Mouse (Mus musculus): Measurements from ENCODE around the gene Gtpbp3. TPM values are rescaled to one million over a fixed set of nuclear protein-coding genes. Genes with fewer than 3 reads are reported as not detected.

Gene Gtpbp3
- polyA plus RNA-seq, 1 experiment from 2014 or later, result 12.5 TPM

DNA sequence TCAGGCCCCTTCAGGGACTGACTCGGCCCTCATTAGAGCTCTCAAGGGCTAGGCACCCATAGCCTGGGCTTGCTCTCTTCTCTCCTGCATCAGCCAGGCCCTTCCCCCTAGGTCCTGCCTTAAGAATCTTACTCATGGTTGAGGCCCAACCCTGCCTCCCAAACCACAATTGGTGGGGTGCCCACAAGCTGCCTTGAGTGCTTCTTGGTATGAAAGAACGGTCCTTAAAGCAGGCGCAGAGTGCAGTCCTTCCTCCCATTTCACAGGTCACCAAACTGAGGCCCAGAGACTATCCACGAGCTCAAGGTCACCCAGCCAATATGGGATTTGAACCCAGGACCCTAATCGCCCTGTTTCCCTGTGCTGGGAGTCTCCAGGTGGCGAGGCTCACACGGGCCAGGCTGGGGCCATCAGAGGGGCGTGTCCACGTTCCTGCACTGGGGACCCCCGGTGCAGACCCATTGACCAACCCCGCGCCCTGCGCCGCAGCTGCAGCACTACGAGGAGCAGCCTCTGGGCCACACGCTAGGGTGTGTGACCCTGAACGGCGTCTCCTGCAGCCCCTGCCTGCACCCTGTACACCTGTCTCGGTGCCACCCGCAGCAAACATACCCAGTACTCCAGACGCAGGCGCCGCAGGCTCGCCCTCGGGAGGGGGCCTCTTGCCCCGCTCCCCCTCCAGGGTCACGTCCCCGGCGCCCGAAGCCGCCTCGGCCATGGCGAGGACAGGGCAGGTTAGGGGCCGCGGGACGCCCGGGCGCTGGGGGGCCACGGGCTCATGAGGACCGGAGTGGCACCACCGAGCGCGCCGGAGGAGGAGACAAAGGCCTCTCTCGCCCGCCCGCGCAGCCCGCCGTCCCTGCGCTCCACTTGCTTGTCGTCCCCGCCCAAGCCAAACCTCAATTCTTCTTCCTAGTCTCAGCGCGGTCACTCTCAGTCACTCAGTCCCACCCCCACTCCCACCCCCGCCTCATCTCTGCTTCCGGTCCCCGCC lies 2.5 kb upstream of the Gtpbp3 start, which contains the start of gene Ano8:
Ano8 (minus strand) TSS at position 822 of the 994 bp plus-strand sequence.
- Histone ChIP-seq H3K27me3 (ENCODE audit: control insufficient read depth, insufficient read depth, low read length) (peaks cover 3% of the 10 kb centered on the region; the same call in 1 of the 2 replicates), H3K9me3 (replicated peaks; ENCODE audit: control insufficient read depth, low read length) (no peaks in the 10 kb centered on the region), H3K36me3 (ENCODE audit: control insufficient read depth, insufficient read depth) (no peaks in the 10 kb centered on the region), H3K4me1 (ENCODE audit: control insufficient read depth, insufficient read depth, low read length) (peaks cover 15% of the 10 kb centered on the region), H3K4me3 (ENCODE audit: low read length) (peak within 1 kb of the TSS; percentile 85), H3K4me2 (ENCODE audit: low read depth, low read length) (peak within 1 kb of the TSS; percentile 94), H3K27ac (ENCODE audit: low read length) (peak within 1 kb of the TSS; percentile 69), H3K9ac (ENCODE audit: low read length) (peak within 1 kb of the TSS; percentile 92)
- ATAC-seq (replicated peaks; ENCODE audit: extremely low read depth, insufficient read depth, low FRiP score), result peak; percentile 67
- WGBS, result 6% methylated on average over 56 of the region's 58 CpGs

DNA sequence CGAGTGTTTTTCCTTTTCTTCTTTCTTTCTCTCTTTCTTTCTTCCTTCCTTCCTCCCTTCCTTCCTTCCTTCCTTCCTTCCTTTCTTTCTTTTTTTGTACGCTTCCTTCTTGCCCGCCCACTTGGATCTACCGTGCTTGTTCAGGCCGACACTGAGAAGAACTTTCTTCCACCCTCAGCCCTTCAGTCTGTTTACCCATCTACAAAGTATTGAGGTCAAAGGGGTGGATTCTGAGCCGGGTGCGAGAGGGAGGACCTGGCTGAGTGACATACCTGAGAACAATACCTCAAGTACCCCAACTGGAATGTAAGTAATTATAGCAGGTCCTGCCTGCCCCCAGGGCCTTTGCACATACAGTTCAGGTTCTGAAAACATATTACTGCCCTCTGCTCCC lies 1.8 kb upstream of the Gtpbp3 start:
- H3K27ac ChIP-seq (ENCODE audit: low read length), result peak overlapping the region; percentile 45

DNA sequence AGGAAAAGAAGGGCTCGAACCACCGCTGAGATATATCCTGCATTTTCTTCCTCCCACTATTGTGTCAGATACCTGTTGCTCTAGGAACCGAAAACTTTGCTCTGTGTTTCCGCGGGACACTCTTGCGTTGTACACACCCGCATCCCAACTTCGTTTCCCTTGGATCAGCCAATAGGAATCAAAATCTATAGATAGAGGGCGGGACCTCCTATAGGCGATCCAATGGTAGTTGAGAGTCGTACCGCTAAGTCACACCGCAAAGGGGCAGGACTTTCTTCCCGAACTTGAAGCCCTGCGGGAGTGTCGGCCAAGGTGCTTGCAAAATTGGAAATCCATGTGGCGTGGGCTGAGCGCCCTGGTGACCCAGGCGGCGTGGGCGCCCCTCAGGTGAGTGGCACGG lies 551 bp downstream of the Gtpbp3 start:
- H3K9me3 ChIP-seq (replicated peaks; ENCODE audit: control insufficient read depth, low read length), result no peaks in the 10 kb centered on the region
- H3K4me3 ChIP-seq (ENCODE audit: low read length), result peak overlapping the region; percentile 88
- H3K4me1 ChIP-seq (ENCODE audit: control insufficient read depth, insufficient read depth, low read length), result peaks cover 15% of the 10 kb centered on the region
- H3K9ac ChIP-seq (ENCODE audit: low read length), result peak overlapping the region; percentile 88
- ATAC-seq (replicated peaks; ENCODE audit: extremely low read depth, insufficient read depth, low FRiP score), result peak; percentile 79
- H3K36me3 ChIP-seq (ENCODE audit: control insufficient read depth, insufficient read depth), result peaks cover 8% of the 10 kb centered on the region; the same call in 1 of the 2 replicates
- no peaks in the 10 kb centered on the region for H3K27me3 ChIP-seq (ENCODE audit: control insufficient read depth, insufficient read depth, low read length)
- WGBS, result under 1% methylated on average over 22 of the region's 22 CpGs
- peak overlapping the region; percentile 99 for H3K4me2 ChIP-seq (ENCODE audit: low read depth, low read length)
- H3K27ac ChIP-seq (ENCODE audit: low read length), result peak overlapping the region; percentile 93

More for the DNA sequence above, 1.8 kb upstream of the Gtpbp3 start:
- H3K9ac ChIP-seq (ENCODE audit: low read length), result peak overlapping the region; percentile 53; the same call in 1 of the 2 replicates
- peaks cover 15% of the 10 kb centered on the region for H3K4me1 ChIP-seq (ENCODE audit: control insufficient read depth, insufficient read depth, low read length)
- H3K36me3 ChIP-seq (ENCODE audit: control insufficient read depth, insufficient read depth), result no peaks in the 10 kb centered on the region
- no peaks in the 10 kb centered on the region for H3K9me3 ChIP-seq (replicated peaks; ENCODE audit: control insufficient read depth, low read length)
- no peak for ATAC-seq (replicated peaks; ENCODE audit: extremely low read depth, insufficient read depth, low FRiP score)
- peak overlapping the region; percentile 85 for H3K4me3 ChIP-seq (ENCODE audit: low read length)
- H3K4me2 ChIP-seq (ENCODE audit: low read depth, low read length), result peak overlapping the region; percentile 94
- 16% methylated on average over 7 of the region's 7 CpGs for WGBS
- peaks cover 3% of the 10 kb centered on the region; the same call in 1 of the 2 replicates for H3K27me3 ChIP-seq (ENCODE audit: control insufficient read depth, insufficient read depth, low read length)

DNA sequence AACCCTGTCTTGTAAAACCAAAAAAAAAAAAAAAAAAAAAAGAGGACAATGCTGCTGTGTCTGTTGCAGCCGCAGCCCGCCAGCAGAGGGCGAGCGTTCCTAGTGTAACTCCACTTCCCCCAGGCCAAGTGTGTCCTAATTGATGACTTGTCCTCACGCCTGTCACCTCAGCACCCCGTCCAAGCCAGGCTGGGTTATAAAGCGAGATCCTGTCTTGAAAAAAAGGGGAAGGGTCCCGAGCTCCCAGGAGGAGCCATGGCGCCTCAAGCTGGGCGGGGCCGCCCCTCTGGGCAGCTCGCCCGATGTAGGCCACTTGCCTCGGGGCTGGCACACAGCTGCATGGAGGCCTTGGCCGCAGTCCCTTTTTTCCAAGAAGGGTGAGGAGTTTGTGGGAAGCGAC lies 7.1 kb downstream of the Gtpbp3 start:
- 0 out of 2 replicates have a peak overlapping the region, but pooled peaks have one; percentile 47 for H3K9ac ChIP-seq (ENCODE audit: low read length)
- WGBS, result 17% methylated on average over 16 of the region's 16 CpGs
- no peak overlapping the region for H3K4me3 ChIP-seq (ENCODE audit: low read length)

DNA sequence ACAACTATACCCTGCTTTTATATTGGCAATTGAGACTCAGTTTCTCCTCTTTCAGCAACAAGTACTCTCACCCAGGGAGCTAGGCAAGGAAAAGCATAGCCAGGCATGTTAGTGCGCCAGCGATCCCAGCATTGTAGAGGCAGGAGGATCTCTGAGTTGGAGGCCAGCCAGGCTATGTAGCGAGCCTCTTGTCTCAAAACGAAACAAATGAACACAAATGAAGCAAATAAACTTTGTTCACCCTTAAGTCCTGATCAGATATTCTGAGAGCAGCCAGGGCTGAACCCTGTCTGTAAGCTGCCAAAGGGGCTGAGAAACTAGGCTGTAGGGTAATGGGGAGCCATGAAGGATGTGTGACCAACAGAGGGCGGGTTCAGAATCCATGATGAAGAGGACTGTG lies 7.9 kb downstream of the Gtpbp3 start:
- Histone ChIP-seq H3K36me3 (ENCODE audit: control insufficient read depth, insufficient read depth) (peaks cover 8% of the 10 kb centered on the region; the same call in 1 of the 2 replicates), H3K27ac (ENCODE audit: low read length) (peak overlapping the region; percentile 81), H3K27me3 (ENCODE audit: control insufficient read depth, insufficient read depth, low read length) (no peaks in the 10 kb centered on the region), H3K9me3 (replicated peaks; ENCODE audit: control insufficient read depth, low read length) (no peaks in the 10 kb centered on the region), H3K4me2 (ENCODE audit: low read depth, low read length) (no peak overlapping the region), H3K4me1 (ENCODE audit: control insufficient read depth, insufficient read depth, low read length) (peaks cover 44% of the 10 kb centered on the region), H3K4me3 (ENCODE audit: low read length) (no peak overlapping the region), H3K9ac (ENCODE audit: low read length) (0 out of 2 replicates have a peak overlapping the region, but pooled peaks have one; percentile 35)
- no peak for ATAC-seq (replicated peaks; ENCODE audit: extremely low read depth, insufficient read depth, low FRiP score)
- WGBS, result 83% methylated on average over 5 of the region's 5 CpGs

More for the DNA sequence above, 7.1 kb downstream of the Gtpbp3 start:
- peaks cover 8% of the 10 kb centered on the region; the same call in 1 of the 2 replicates for H3K36me3 ChIP-seq (ENCODE audit: control insufficient read depth, insufficient read depth)
- peak overlapping the region; percentile 51 for H3K4me2 ChIP-seq (ENCODE audit: low read depth, low read length)
- ATAC-seq (replicated peaks; ENCODE audit: extremely low read depth, insufficient read depth, low FRiP score), result peak; percentile 49
- H3K4me1 ChIP-seq (ENCODE audit: control insufficient read depth, insufficient read depth, low read length), result peaks cover 44% of the 10 kb centered on the region
- no peaks in the 10 kb centered on the region for H3K9me3 ChIP-seq (replicated peaks; ENCODE audit: control insufficient read depth, low read length)
- peak overlapping the region; percentile 81 for H3K27ac ChIP-seq (ENCODE audit: low read length)
- no peaks in the 10 kb centered on the region for H3K27me3 ChIP-seq (ENCODE audit: control insufficient read depth, insufficient read depth, low read length)

DNA sequence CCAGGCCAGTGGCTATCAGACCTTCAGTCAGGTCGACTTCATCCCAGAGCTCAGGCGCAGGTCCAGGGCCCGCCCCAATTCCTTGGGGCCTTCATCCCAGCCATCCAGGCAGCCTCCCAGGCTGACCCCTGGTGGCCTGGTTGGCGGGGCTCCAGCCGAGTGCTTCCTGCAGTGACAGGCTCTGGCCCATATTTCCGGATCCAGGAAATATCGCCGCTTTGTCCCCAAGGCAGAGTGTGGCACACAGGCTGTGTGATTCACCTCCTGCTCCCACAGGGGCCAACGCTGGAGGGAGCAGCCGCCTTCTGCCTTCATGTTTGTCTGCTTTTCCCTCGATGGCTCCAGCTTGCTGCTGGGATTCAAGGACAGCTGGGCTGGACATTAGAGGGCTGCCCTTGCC lies 8.6 kb downstream of the Gtpbp3 start:
- Histone ChIP-seq H3K9me3 (replicated peaks; ENCODE audit: control insufficient read depth, low read length) (no peaks in the 10 kb centered on the region), H3K9ac (ENCODE audit: low read length) (0 out of 2 replicates have a peak overlapping the region, but pooled peaks have one; percentile 28), H3K36me3 (ENCODE audit: control insufficient read depth, insufficient read depth) (peaks cover 8% of the 10 kb centered on the region; the same call in 1 of the 2 replicates), H3K27ac (ENCODE audit: low read length) (peak overlapping the region; percentile 81), H3K4me3 (ENCODE audit: low read length) (no peak overlapping the region), H3K27me3 (ENCODE audit: control insufficient read depth, insufficient read depth, low read length) (no peaks in the 10 kb centered on the region), H3K4me1 (ENCODE audit: control insufficient read depth, insufficient read depth, low read length) (peaks cover 44% of the 10 kb centered on the region), H3K4me2 (ENCODE audit: low read depth, low read length) (no peak overlapping the region)
- ATAC-seq (replicated peaks; ENCODE audit: extremely low read depth, insufficient read depth, low FRiP score), result peak; percentile 56; the same call in 1 of the 2 replicates
- WGBS, result 31% methylated on average over 11 of the region's 11 CpGs

DNA sequence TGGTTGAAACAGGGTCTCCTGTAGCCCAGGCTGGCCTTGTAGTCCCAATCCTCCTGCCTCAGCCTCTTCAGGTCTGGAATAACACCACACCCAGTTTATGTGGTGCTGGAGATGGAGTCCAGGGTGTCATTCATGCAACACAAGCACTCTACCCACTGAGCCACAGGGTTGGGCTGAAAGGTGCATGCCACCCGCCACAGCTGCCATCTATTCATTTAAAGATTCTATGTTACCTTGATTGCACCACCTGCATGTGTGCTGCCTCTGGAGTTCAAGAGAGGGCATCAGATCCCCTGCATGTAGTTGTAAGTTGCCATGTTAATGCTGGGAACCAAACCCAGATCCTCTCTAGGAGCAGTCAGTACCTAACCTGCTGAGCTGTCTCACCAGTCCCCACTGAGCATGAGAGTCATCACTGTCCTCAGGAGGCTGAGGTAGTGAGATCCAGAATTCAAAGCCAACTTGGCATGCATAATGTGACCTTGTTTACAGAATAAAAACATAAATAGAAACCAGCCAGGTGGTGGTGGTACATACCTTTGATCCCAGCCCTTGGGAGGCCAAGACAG lies 9.3 kb downstream of the Gtpbp3 start:
- Histone ChIP-seq H3K27me3 (ENCODE audit: control insufficient read depth, insufficient read depth, low read length) (no peaks in the 10 kb centered on the region), H3K36me3 (ENCODE audit: control insufficient read depth, insufficient read depth) (peaks cover 8% of the 10 kb centered on the region; the same call in 1 of the 2 replicates), H3K9me3 (replicated peaks; ENCODE audit: control insufficient read depth, low read length) (no peaks in the 10 kb centered on the region), H3K4me1 (ENCODE audit: control insufficient read depth, insufficient read depth, low read length) (peaks cover 44% of the 10 kb centered on the region), H3K4me2 (ENCODE audit: low read depth, low read length) (no peak overlapping the region), H3K9ac (ENCODE audit: low read length) (no peak overlapping the region), H3K4me3 (ENCODE audit: low read length) (no peak overlapping the region), H3K27ac (ENCODE audit: low read length) (peak overlapping the region; percentile 81)
- 82% methylated on average over 1 of the region's 1 CpGs for WGBS
- no peak for ATAC-seq (replicated peaks; ENCODE audit: extremely low read depth, insufficient read depth, low FRiP score)

DNA sequence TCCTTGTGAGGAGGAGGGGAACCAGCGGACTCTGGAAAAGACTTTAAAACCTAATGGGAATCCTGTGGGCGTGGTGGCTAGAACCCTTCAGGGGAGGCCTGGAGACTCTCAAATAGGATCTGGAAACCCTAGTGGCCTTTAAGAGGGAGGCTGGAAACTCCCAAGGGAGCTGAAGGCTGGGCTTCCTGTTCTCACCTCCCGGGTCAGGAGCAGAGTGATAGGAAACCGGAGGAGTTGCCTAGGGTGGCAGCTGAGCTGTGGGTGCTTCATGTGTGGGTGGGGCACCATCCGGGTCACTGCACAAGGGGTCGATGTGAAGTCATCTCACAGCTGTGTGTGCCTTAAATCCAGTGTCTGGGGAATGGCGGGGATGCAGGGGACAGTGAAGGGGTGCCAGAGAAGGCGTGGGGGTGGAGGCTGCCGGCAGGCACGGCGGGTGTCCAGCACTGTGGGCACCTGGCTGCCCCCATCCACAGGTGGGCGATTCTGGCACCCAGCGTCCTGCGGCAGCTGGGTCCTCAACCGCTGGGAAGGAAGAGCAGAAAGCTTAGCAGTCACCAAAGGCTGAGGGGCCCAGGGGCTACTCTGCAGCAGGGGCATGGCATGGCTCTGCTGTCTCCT lies 10.1 kb downstream of the Gtpbp3 start:
- Histone ChIP-seq H3K4me2 (ENCODE audit: low read depth, low read length) (0 out of 2 replicates have a peak overlapping the region, but pooled peaks have one; percentile 5), H3K27me3 (ENCODE audit: control insufficient read depth, insufficient read depth, low read length) (no peaks in the 10 kb centered on the region), H3K9me3 (replicated peaks; ENCODE audit: control insufficient read depth, low read length) (no peaks in the 10 kb centered on the region), H3K27ac (ENCODE audit: low read length) (peak overlapping the region; percentile 70), H3K4me3 (ENCODE audit: low read length) (no peak overlapping the region), H3K36me3 (ENCODE audit: control insufficient read depth, insufficient read depth) (no peaks in the 10 kb centered on the region), H3K4me1 (ENCODE audit: control insufficient read depth, insufficient read depth, low read length) (peaks cover 44% of the 10 kb centered on the region), H3K9ac (ENCODE audit: low read length) (peak overlapping the region; percentile 53)
- no peak for ATAC-seq (replicated peaks; ENCODE audit: extremely low read depth, insufficient read depth, low FRiP score)
- 21% methylated on average over 15 of the region's 15 CpGs for WGBS
